Mouse (Mus musculus): ENCODE data around the gene Spryd3. TPM values are rescaled to one million over a fixed set of nuclear protein-coding genes. Genes with fewer than 3 reads are reported as not detected.

Gene Spryd3
- polyA plus RNA-seq, 1 experiment from 2014 or later, result 20.9 TPM

- no peaks in the 10 kb centered on the region for H3K36me3 ChIP-seq (ENCODE audit: control insufficient read depth, insufficient read depth, low read length)
- H3K4me1 ChIP-seq (ENCODE audit: control insufficient read depth, insufficient read depth, low read length), result no peaks in the 10 kb centered on the region
- H3K4me2 ChIP-seq (ENCODE audit: low read length), result no peak overlapping the region
- no peak for DNase-seq (ENCODE audit: low spot score)
- no peak overlapping the region for H3K9ac ChIP-seq (ENCODE audit: low read length)
- ATAC-seq, result no peak
- H3K9me3 ChIP-seq (replicated peaks; ENCODE audit: control insufficient read depth, low read length), result no peaks in the 10 kb centered on the region
- no peak overlapping the region for H3K27ac ChIP-seq (ENCODE audit: low read depth, low read length)
- WGBS, result 55% methylated on average over 23 of the region's 23 CpGs
- peaks cover 25% of the 10 kb centered on the region for H3K27me3 ChIP-seq (replicated peaks; ENCODE audit: control insufficient read depth, insufficient read depth, low read length)
- no peak overlapping the region for H3K4me3 ChIP-seq (ENCODE audit: low read depth, low read length)
Observed at GRCm38 (mm10) chr15:102142914-102143912, 7.2 kb upstream of the Spryd3 start.

DNA sequence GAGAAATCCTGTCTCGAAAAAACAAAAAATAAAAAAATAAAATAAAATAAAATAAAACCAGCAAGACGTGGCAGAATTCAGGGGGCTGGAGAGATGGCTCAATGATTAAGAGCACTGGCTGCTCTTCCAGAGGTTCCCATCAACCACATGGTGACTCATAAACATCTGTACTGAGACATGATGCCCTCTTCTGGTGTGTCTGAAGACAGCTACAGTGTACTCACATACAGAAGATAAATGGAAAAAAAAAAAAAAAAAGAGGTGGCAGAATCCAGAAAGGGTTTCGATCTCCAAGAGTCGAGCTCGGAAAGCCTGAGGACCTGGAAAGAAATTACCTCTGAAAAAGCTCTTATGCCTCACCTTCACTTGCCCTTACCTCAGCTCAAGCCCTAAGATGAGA is 5.1 kb upstream of the Spryd3 start:
- H3K9ac ChIP-seq (ENCODE audit: low read length), result no peak overlapping the region
- peaks cover 25% of the 10 kb centered on the region for H3K27me3 ChIP-seq (replicated peaks; ENCODE audit: control insufficient read depth, insufficient read depth, low read length)
- DNase-seq (ENCODE audit: low spot score) (no peak), ATAC-seq (no peak)
- H3K4me1 ChIP-seq (ENCODE audit: control insufficient read depth, insufficient read depth, low read length), result peaks cover 7% of the 10 kb centered on the region
- no peaks in the 10 kb centered on the region for H3K9me3 ChIP-seq (replicated peaks; ENCODE audit: control insufficient read depth, low read length)
- no peaks in the 10 kb centered on the region for H3K36me3 ChIP-seq (ENCODE audit: control insufficient read depth, insufficient read depth, low read length)
- H3K27ac ChIP-seq (ENCODE audit: low read depth, low read length), result no peak overlapping the region
- no peak overlapping the region for H3K4me3 ChIP-seq (ENCODE audit: low read depth, low read length)
- no peak overlapping the region for H3K4me2 ChIP-seq (ENCODE audit: low read length)
- 91% methylated on average over 5 of the region's 5 CpGs for WGBS

GRCm38 (mm10) chr15:102135522-102136128 is 409 bp downstream of the Spryd3 start:
- Histone ChIP-seq H3K9ac (ENCODE audit: low read length) (peak overlapping the region; percentile 90), H3K4me2 (ENCODE audit: low read length) (peak overlapping the region; percentile 77), H3K27me3 (replicated peaks; ENCODE audit: control insufficient read depth, insufficient read depth, low read length) (no peaks in the 10 kb centered on the region), H3K9me3 (replicated peaks; ENCODE audit: control insufficient read depth, low read length) (no peaks in the 10 kb centered on the region), H3K4me3 (ENCODE audit: low read depth, low read length) (peak overlapping the region; percentile 77), H3K27ac (ENCODE audit: low read depth, low read length) (peak overlapping the region; percentile 75), H3K4me1 (ENCODE audit: control insufficient read depth, insufficient read depth, low read length) (peaks cover 13% of the 10 kb centered on the region), H3K36me3 (ENCODE audit: control insufficient read depth, insufficient read depth, low read length) (peaks cover 28% of the 10 kb centered on the region)
- DNase-seq (ENCODE audit: low spot score), result peak; percentile 37
- 3% methylated on average over 33 of the region's 35 CpGs for WGBS
- ATAC-seq, result peak; percentile 69

- peak overlapping the region; percentile 77; the same call in 1 of the 2 replicates for H3K4me3 ChIP-seq (ENCODE audit: low read depth, low read length)
- H3K4me2 ChIP-seq (ENCODE audit: low read length), result peak overlapping the region; percentile 77
- ATAC-seq (no peak), DNase-seq (ENCODE audit: low spot score) (no peak)
- H3K27me3 ChIP-seq (replicated peaks; ENCODE audit: control insufficient read depth, insufficient read depth, low read length), result no peaks in the 10 kb centered on the region
- H3K4me1 ChIP-seq (ENCODE audit: control insufficient read depth, insufficient read depth, low read length), result peaks cover 13% of the 10 kb centered on the region
- H3K9ac ChIP-seq (ENCODE audit: low read length), result peak overlapping the region; percentile 90; the same call in 1 of the 2 replicates
- WGBS, result 94% methylated on average over 2 of the region's 2 CpGs
- no peaks in the 10 kb centered on the region for H3K9me3 ChIP-seq (replicated peaks; ENCODE audit: control insufficient read depth, low read length)
- no peak overlapping the region for H3K27ac ChIP-seq (ENCODE audit: low read depth, low read length)
- H3K36me3 ChIP-seq (ENCODE audit: control insufficient read depth, insufficient read depth, low read length), result peaks cover 37% of the 10 kb centered on the region
Observed at GRCm38 (mm10) chr15:102134709-102135108, 1.3 kb downstream of the Spryd3 start.

- ATAC-seq (no peak), DNase-seq (ENCODE audit: low spot score) (no peak)
- no peak overlapping the region for H3K27ac ChIP-seq (ENCODE audit: low read depth, low read length)
- WGBS, result 95% methylated on average over 9 of the region's 9 CpGs
- H3K4me2 ChIP-seq (ENCODE audit: low read length), result no peak overlapping the region
- peaks cover 50% of the 10 kb centered on the region for H3K36me3 ChIP-seq (ENCODE audit: control insufficient read depth, insufficient read depth, low read length)
- H3K9ac ChIP-seq (ENCODE audit: low read length), result no peak overlapping the region
- H3K4me3 ChIP-seq (ENCODE audit: low read depth, low read length), result no peak overlapping the region
- H3K9me3 ChIP-seq (replicated peaks; ENCODE audit: control insufficient read depth, low read length), result no peaks in the 10 kb centered on the region
- peaks cover 13% of the 10 kb centered on the region for H3K4me1 ChIP-seq (ENCODE audit: control insufficient read depth, insufficient read depth, low read length)
- no peaks in the 10 kb centered on the region for H3K27me3 ChIP-seq (replicated peaks; ENCODE audit: control insufficient read depth, insufficient read depth, low read length)
Observed at GRCm38 (mm10) chr15:102133314-102133713, 2.7 kb downstream of the Spryd3 start.

- H3K36me3 ChIP-seq (ENCODE audit: control insufficient read depth, insufficient read depth, low read length), result peaks cover 83% of the 10 kb centered on the region
- no peaks in the 10 kb centered on the region for H3K27me3 ChIP-seq (replicated peaks; ENCODE audit: control insufficient read depth, insufficient read depth, low read length)
- H3K4me2 ChIP-seq (ENCODE audit: low read length), result no peak overlapping the region
- WGBS, result 82% methylated on average over 2 of the region's 2 CpGs
- H3K9me3 ChIP-seq (replicated peaks; ENCODE audit: control insufficient read depth, low read length), result no peaks in the 10 kb centered on the region
- no peak for DNase-seq (ENCODE audit: low spot score)
- no peak overlapping the region for H3K27ac ChIP-seq (ENCODE audit: low read depth, low read length)
- no peaks in the 10 kb centered on the region for H3K4me1 ChIP-seq (ENCODE audit: control insufficient read depth, insufficient read depth, low read length)
- ATAC-seq, result no peak
- no peak overlapping the region for H3K9ac ChIP-seq (ENCODE audit: low read length)
- H3K4me3 ChIP-seq (ENCODE audit: low read depth, low read length), result no peak overlapping the region
Observed at GRCm38 (mm10) chr15:102126303-102126702, 9.7 kb downstream of the Spryd3 start.

DNA sequence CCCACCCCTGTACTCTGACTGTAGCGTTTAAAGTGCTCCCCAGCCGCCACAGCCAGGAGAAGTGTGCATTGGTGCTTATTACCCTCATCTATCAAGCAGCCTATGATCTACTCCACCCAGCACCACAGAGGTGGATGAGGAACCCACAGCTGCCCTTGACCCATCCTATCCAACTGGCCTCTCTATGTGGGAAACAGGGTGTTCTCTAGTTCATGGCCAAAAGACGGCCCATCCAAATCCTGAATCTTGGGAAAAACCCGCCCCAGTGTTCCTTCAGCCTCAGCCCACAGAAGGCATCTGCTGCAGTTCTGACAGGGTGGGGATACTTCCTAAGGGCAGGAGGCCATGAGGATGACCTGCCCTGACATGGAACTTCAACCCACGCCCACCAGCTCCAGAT is 15.5 kb downstream of the Spryd3 start:
- 89% methylated on average over 5 of the region's 5 CpGs for WGBS
- no peaks in the 10 kb centered on the region for H3K27me3 ChIP-seq (replicated peaks; ENCODE audit: control insufficient read depth, insufficient read depth, low read length)
- H3K4me2 ChIP-seq (ENCODE audit: low read length), result no peak overlapping the region
- ATAC-seq (no peak), DNase-seq (ENCODE audit: low spot score) (no peak)
- H3K4me1 ChIP-seq (ENCODE audit: control insufficient read depth, insufficient read depth, low read length), result peaks cover 7% of the 10 kb centered on the region
- H3K9ac ChIP-seq (ENCODE audit: low read length), result no peak overlapping the region
- no peaks in the 10 kb centered on the region for H3K9me3 ChIP-seq (replicated peaks; ENCODE audit: control insufficient read depth, low read length)
- H3K27ac ChIP-seq (ENCODE audit: low read depth, low read length), result no peak overlapping the region
- peaks cover 85% of the 10 kb centered on the region for H3K36me3 ChIP-seq (ENCODE audit: control insufficient read depth, insufficient read depth, low read length)
- no peak overlapping the region for H3K4me3 ChIP-seq (ENCODE audit: low read depth, low read length)

DNA sequence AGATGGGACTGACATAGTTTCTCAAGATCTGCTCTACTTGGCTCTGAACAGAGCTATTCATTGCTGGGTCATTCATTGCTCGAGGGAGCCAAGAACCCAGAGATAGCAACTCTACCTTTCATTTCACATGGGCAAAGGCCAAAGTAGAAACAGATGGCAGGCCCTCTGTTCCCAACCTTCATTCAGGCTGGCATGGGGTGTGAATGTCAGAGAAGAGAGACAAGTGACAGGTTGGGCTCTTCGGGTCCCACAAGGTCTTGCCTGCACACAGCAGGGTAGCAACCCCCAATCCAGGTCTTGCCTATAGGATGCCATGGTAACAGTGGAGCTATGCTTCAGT is 16.2 kb downstream of the Spryd3 start:
- DNase-seq (ENCODE audit: low spot score) (no peak), ATAC-seq (no peak)
- peaks cover 7% of the 10 kb centered on the region for H3K4me1 ChIP-seq (ENCODE audit: control insufficient read depth, insufficient read depth, low read length)
- no peaks in the 10 kb centered on the region for H3K27me3 ChIP-seq (replicated peaks; ENCODE audit: control insufficient read depth, insufficient read depth, low read length)
- no peak overlapping the region for H3K4me3 ChIP-seq (ENCODE audit: low read depth, low read length)
- H3K9me3 ChIP-seq (replicated peaks; ENCODE audit: control insufficient read depth, low read length), result no peaks in the 10 kb centered on the region
- no peak overlapping the region for H3K9ac ChIP-seq (ENCODE audit: low read length)
- WGBS, result 63% methylated on average over 2 of the region's 2 CpGs
- H3K36me3 ChIP-seq (ENCODE audit: control insufficient read depth, insufficient read depth, low read length), result peaks cover 84% of the 10 kb centered on the region
- H3K27ac ChIP-seq (ENCODE audit: low read depth, low read length), result 0 out of 2 replicates have a peak overlapping the region, but pooled peaks have one; percentile 9
- no peak overlapping the region for H3K4me2 ChIP-seq (ENCODE audit: low read length)

Data from forebrain, embryonic 14.5 days (tissue).